Mouse (Mus musculus) heart, embryonic 13.5 days (tissue): ENCODE results near the gene Pcgf5. TPM values are rescaled to one million over a fixed set of nuclear protein-coding genes. Genes with fewer than 3 reads are reported as not detected.

Source experiments
- ATAC-seq: fragments of 200-750 bp; cut with Nextera tagmentation; 2 replicates; pipeline ENCODE4 v1.8.0; 2017; ENCODE audit warnings: moderate TSS enrichment; ENCODE audit not compliant: insufficient number of reproducible peaks, low FRiP score, low TSS enrichment; ENCODE audit errors: extremely low read depth
- H3K27ac ChIP-seq: fragments of 300-500 bp; sonication (generic); replicated peaks from 2 replicates; pipeline ENCODE4 v1.5.1; 2015; ENCODE audit warnings: moderate library complexity, mild to moderate bottlenecking, inconsistent platforms
- H3K27me3 ChIP-seq: fragments of 300-500 bp; sonication (generic); replicated peaks from 2 replicates; pipeline ENCODE4 v1.6.1; 2015; ENCODE audit warnings: mild to moderate bottlenecking, inconsistent platforms
- H3K36me3 ChIP-seq: fragments of 300-500 bp; sonication (generic); 2 replicates; pipeline ENCODE4 v1.6.1; 2015; ENCODE audit warnings: mild to moderate bottlenecking, inconsistent platforms
- H3K4me1 ChIP-seq: fragments of 300-500 bp; sonication (generic); 2 replicates; pipeline ENCODE4 v1.6.1; 2015; ENCODE audit warnings: inconsistent platforms
- H3K4me2 ChIP-seq: fragments of 300-500 bp; sonication (generic); 2 replicates; pipeline ENCODE4 v1.6.1; 2015; ENCODE audit warnings: inconsistent platforms, mild to moderate bottlenecking, moderate library complexity
- H3K4me3 ChIP-seq: fragments of 300-500 bp; sonication (generic); 2 replicates; pipeline ENCODE4 v1.5.1; 2015; ENCODE audit warnings: moderate library complexity, mild to moderate bottlenecking, inconsistent platforms
- H3K9ac ChIP-seq: fragments of 300-500 bp; sonication (generic); 2 replicates; pipeline ENCODE4 v1.6.1; 2015; ENCODE audit warnings: inconsistent platforms, mild to moderate bottlenecking, moderate library complexity
- H3K9me3 ChIP-seq: fragments of 300-500 bp; sonication (generic); 2 replicates; pipeline ENCODE4 v1.6.1; 2016; ENCODE audit warnings: inconsistent platforms
- WGBS: fragments of 180-500 bp; shearing (Covaris S2); methylation state at CpG from one replicate; pipeline ENCODE4 v1.1.7; 2015; ENCODE audit warnings: mixed read lengths; 5-methylcytosine and 5-hydroxymethylcytosine counted together
- polyA plus RNA-seq: library from polyadenylated mRNA; unstranded; fragments of >200 nt; fragmentation: Nextera tagmentation; extraction: Ambion mirVana; gene quantifications from 2 replicates; pipeline ENCODE4 v1.2.1, GENCODE M21; 2015

The Pcgf5 gene
- polyA plus RNA-seq = 37.5 and 50.7 TPM in 2 replicates

- Histone ChIP-seq H3K4me2 (peak within 1 kb of the TSS; percentile 93), H3K27ac (peak within 1 kb of the TSS; percentile 80), H3K27me3 (peaks cover 35% of the 10 kb centered on the region), H3K36me3 (no peaks in the 10 kb centered on the region), H3K4me3 (peak within 1 kb of the TSS; percentile 87), H3K9ac (peak within 1 kb of the TSS; percentile 90), H3K4me1 (peaks cover 14% of the 10 kb centered on the region), H3K9me3 (no peaks in the 10 kb centered on the region)
- under 1% methylated on average over 74 of the region's 92 CpGs for WGBS
- ATAC-seq = peak; percentile 44; the same call in 1 of the 2 replicates
Observed at GRCm38 (mm10) chr19:36348161-36348800, at the start of gene Pcgf5. TSS of gene Pcgf5 (plus strand) at chr19:36348309.

- Histone ChIP-seq H3K27ac (no peak overlapping the region), H3K36me3 (no peaks in the 10 kb centered on the region), H3K9ac (no peak overlapping the region), H3K4me3 (no peak overlapping the region), H3K4me2 (no peak overlapping the region), H3K4me1 (no peaks in the 10 kb centered on the region), H3K9me3 (no peaks in the 10 kb centered on the region), H3K27me3 (no peaks in the 10 kb centered on the region)
- 56% methylated on average over 5 of the region's 5 CpGs for WGBS
- no peak for ATAC-seq
Observed at GRCm38 (mm10) chr19:36305542-36305941, 42.6 kb upstream of the Pcgf5 start.

- no peak overlapping the region for H3K9ac ChIP-seq
- WGBS = 75% methylated on average over 5 of the region's 5 CpGs
Observed at GRCm38 (mm10) chr19:36314010-36314409, 34.1 kb upstream of the Pcgf5 start.

GRCm38 (mm10) chr19:36319735-36320134 lies 28.4 kb upstream of the Pcgf5 start:
- Histone ChIP-seq H3K4me1 (no peaks in the 10 kb centered on the region), H3K9ac (no peak overlapping the region), H3K4me3 (no peak overlapping the region), H3K27ac (no peak overlapping the region), H3K36me3 (no peaks in the 10 kb centered on the region), H3K4me2 (no peak overlapping the region), H3K9me3 (no peaks in the 10 kb centered on the region), H3K27me3 (no peaks in the 10 kb centered on the region)
- ATAC-seq = no peak
- 50% methylated on average over 4 of the region's 4 CpGs for WGBS

More at GRCm38 (mm10) chr19:36314010-36314409, 34.1 kb upstream of the Pcgf5 start:
- H3K27ac ChIP-seq = no peak overlapping the region
- H3K4me1 ChIP-seq = no peaks in the 10 kb centered on the region
- no peaks in the 10 kb centered on the region for H3K9me3 ChIP-seq
- no peak for ATAC-seq
- no peaks in the 10 kb centered on the region for H3K27me3 ChIP-seq
- H3K4me2 ChIP-seq = no peak overlapping the region
- H3K36me3 ChIP-seq = no peaks in the 10 kb centered on the region
- H3K4me3 ChIP-seq = no peak overlapping the region

GRCm38 (mm10) chr19:36321066-36321465 lies 27.0 kb upstream of the Pcgf5 start:
- Histone ChIP-seq H3K4me2 (no peak overlapping the region), H3K27me3 (no peaks in the 10 kb centered on the region), H3K9me3 (no peaks in the 10 kb centered on the region), H3K4me3 (no peak overlapping the region), H3K4me1 (no peaks in the 10 kb centered on the region), H3K36me3 (no peaks in the 10 kb centered on the region), H3K9ac (no peak overlapping the region), H3K27ac (no peak overlapping the region)
- ATAC-seq = no peak
- WGBS = 80% methylated on average over 3 of the region's 3 CpGs

- no peaks in the 10 kb centered on the region for H3K4me1 ChIP-seq
- no peak for ATAC-seq
- H3K9me3 ChIP-seq = no peaks in the 10 kb centered on the region
- H3K36me3 ChIP-seq = no peaks in the 10 kb centered on the region
- no peaks in the 10 kb centered on the region for H3K27me3 ChIP-seq
- H3K4me3 ChIP-seq = no peak overlapping the region
- H3K4me2 ChIP-seq = no peak overlapping the region
- 48% methylated on average over 2 of the region's 2 CpGs for WGBS
- H3K27ac ChIP-seq = no peak overlapping the region
- no peak overlapping the region for H3K9ac ChIP-seq
Observed at GRCm38 (mm10) chr19:36323326-36323725, 24.8 kb upstream of the Pcgf5 start.

GRCm38 (mm10) chr19:36328678-36329077 lies 19.4 kb upstream of the Pcgf5 start:
- no peak for ATAC-seq
- no peaks in the 10 kb centered on the region for H3K36me3 ChIP-seq

GRCm38 (mm10) chr19:36347376-36347775 lies 733 bp upstream of the Pcgf5 start:
- ATAC-seq = no peak
- Histone ChIP-seq H3K9ac (peak overlapping the region; percentile 90), H3K4me2 (peak overlapping the region; percentile 93), H3K27ac (0 out of 2 replicates have a peak overlapping the region, but pooled peaks have one; percentile 80), H3K27me3 (peaks cover 35% of the 10 kb centered on the region), H3K36me3 (no peaks in the 10 kb centered on the region), H3K4me3 (peak overlapping the region; percentile 87), H3K9me3 (no peaks in the 10 kb centered on the region), H3K4me1 (peaks cover 14% of the 10 kb centered on the region)
- 25% methylated on average over 6 of the region's 6 CpGs for WGBS

More at GRCm38 (mm10) chr19:36328678-36329077, 19.4 kb upstream of the Pcgf5 start:
- Histone ChIP-seq H3K4me2 (no peak overlapping the region), H3K27me3 (no peaks in the 10 kb centered on the region), H3K9ac (no peak overlapping the region), H3K27ac (no peak overlapping the region), H3K4me1 (no peaks in the 10 kb centered on the region), H3K4me3 (no peak overlapping the region), H3K9me3 (no peaks in the 10 kb centered on the region)
- WGBS = 29% methylated on average over 5 of the region's 5 CpGs

- Histone ChIP-seq H3K4me1 (peaks cover 14% of the 10 kb centered on the region), H3K36me3 (no peaks in the 10 kb centered on the region), H3K27ac (peak overlapping the region; percentile 80), H3K9me3 (no peaks in the 10 kb centered on the region), H3K9ac (peak overlapping the region; percentile 90), H3K4me2 (peak overlapping the region; percentile 93), H3K4me3 (peak overlapping the region; percentile 87), H3K27me3 (peaks cover 35% of the 10 kb centered on the region)
- ATAC-seq = no peak
- WGBS = 1% methylated on average over 11 of the region's 11 CpGs
Observed at GRCm38 (mm10) chr19:36347831-36348160, 313 bp upstream of the Pcgf5 start.

- peak; percentile 48; the same call in 1 of the 2 replicates for ATAC-seq
- H3K27ac ChIP-seq = peak overlapping the region; percentile 80
- under 1% methylated on average over 85 of the region's 85 CpGs for WGBS
- peak overlapping the region; percentile 90 for H3K9ac ChIP-seq
- no peaks in the 10 kb centered on the region for H3K36me3 ChIP-seq
- H3K27me3 ChIP-seq = peaks cover 35% of the 10 kb centered on the region
- H3K4me3 ChIP-seq = peak overlapping the region; percentile 87
- H3K4me2 ChIP-seq = peak overlapping the region; percentile 93
- H3K4me1 ChIP-seq = peaks cover 14% of the 10 kb centered on the region
- H3K9me3 ChIP-seq = no peaks in the 10 kb centered on the region
Observed at GRCm38 (mm10) chr19:36348801-36349486, 835 bp downstream of the Pcgf5 start.

GRCm38 (mm10) chr19:36349487-36349955 lies 1.4 kb downstream of the Pcgf5 start:
- ATAC-seq = no peak
- Histone ChIP-seq H3K4me2 (peak overlapping the region; percentile 93), H3K9me3 (no peaks in the 10 kb centered on the region), H3K9ac (peak overlapping the region; percentile 90), H3K4me3 (peak overlapping the region; percentile 87), H3K27ac (peak overlapping the region; percentile 80), H3K27me3 (peaks cover 35% of the 10 kb centered on the region), H3K36me3 (no peaks in the 10 kb centered on the region), H3K4me1 (peaks cover 14% of the 10 kb centered on the region)
- WGBS = 6% methylated on average over 14 of the region's 15 CpGs
